Mouse (Mus musculus) layer of hippocampus, adult 18-20 months (tissue): ENCODE measurements around the gene App. TPM values are rescaled to one million over a fixed set of nuclear protein-coding genes. Genes with fewer than 3 reads are reported as not detected.

Experiments used
- DNase-seq, 2 experiments: peaks; one replicate each; pipeline ENCODE4 v3.0.0; 2022; ENCODE audit warnings: low spot score in 2 of 2
- total RNA-seq, 2 experiments: library from RNA; stranded (reverse); gene quantifications; 2 replicates each; pipeline ENCODE4 v1.2.3; 2021

The App gene
- total RNA-seq, 2 experiments from 2014 or later, result 1,310 to 1,337 TPM

- DNase-seq, result no peak
These were observed 191.0 kb downstream of the App start for GRCm38 (mm10) chr16:84982589-84982988.

- DNase-seq, result no peak
These were observed 195.0 kb downstream of the App start for GRCm38 (mm10) chr16:84978589-84978988.

GRCm38 (mm10) chr16:84974176-84974518, 199.4 kb downstream of the App start:
- DNase-seq, result no peak

GRCm38 (mm10) chr16:84973446-84974175, 200.0 kb downstream of the App start:
- DNase-seq, result no peak

GRCm38 (mm10) chr16:84971535-84972330, 201.8 kb downstream of the App start:
- no peak for DNase-seq

GRCm38 (mm10) chr16:84969026-84969425, 204.5 kb downstream of the App start:
- DNase-seq, result no peak

GRCm38 (mm10) chr16:84966983-84967382, 206.6 kb downstream of the App start:
- no peak for DNase-seq

- DNase-seq, result no peak
These were observed 207.5 kb downstream of the App start for GRCm38 (mm10) chr16:84966096-84966495.

- no peak for DNase-seq
These were observed 209.6 kb downstream of the App start for GRCm38 (mm10) chr16:84963960-84964359.

GRCm38 (mm10) chr16:84963527-84963926, 210.0 kb downstream of the App start:
- peak in 1 of 2 experiments; percentile 62 for DNase-seq

GRCm38 (mm10) chr16:84957253-84957652, 216.3 kb downstream of the App start:
- DNase-seq, result no peak

- no peak for DNase-seq
These were observed 216.9 kb downstream of the App start for GRCm38 (mm10) chr16:84956690-84957089.

GRCm38 (mm10) chr16:84955840-84956239, 217.7 kb downstream of the App start:
- DNase-seq, result no peak

GRCm38 (mm10) chr16:84955204-84955839, 218.2 kb downstream of the App start:
- peak; percentile 82 to 95 for DNase-seq

GRCm38 (mm10) chr16:84931024-84931423, 242.5 kb downstream of the App start:
- DNase-seq, result no peak

- no peak for DNase-seq
These were observed 245.7 kb downstream of the App start for GRCm38 (mm10) chr16:84927827-84928226.

GRCm38 (mm10) chr16:84919649-84920308, 253.8 kb downstream of the App start:
- peak in 1 of 2 experiments; percentile 14 for DNase-seq

- DNase-seq, result no peak
These were observed 254.5 kb downstream of the App start for GRCm38 (mm10) chr16:84919087-84919486.

- DNase-seq, result peak in 1 of 2 experiments; percentile 37
These were observed 256.8 kb downstream of the App start for GRCm38 (mm10) chr16:84916772-84917171.

- no peak for DNase-seq
These were observed 261.9 kb downstream of the App start for GRCm38 (mm10) chr16:84911477-84912165.

GRCm38 (mm10) chr16:84902995-84903394, 270.6 kb downstream of the App start:
- DNase-seq, result no peak
